Mouse (Mus musculus): ENCODE results near the gene A730071L15Rik. TPM values are rescaled to one million over a fixed set of nuclear protein-coding genes. Genes with fewer than 3 reads are reported as not detected.

Gene A730071L15Rik
- polyA plus RNA-seq, 1 experiment from 2014 or later: 0.14 TPM

GRCm38 (mm10) chr11:6244707-6245106 is 44.9 kb downstream of the A730071L15Rik start:
- DNase-seq (ENCODE audit: low spot score): no peak
- Histone ChIP-seq H3K27ac (no peak overlapping the region), H3K36me3 (no peaks in the 10 kb centered on the region), H3K4me1 (no peaks in the 10 kb centered on the region), H3K27me3 (ENCODE audit: insufficient read depth, poor library complexity, severe bottlenecking) (no peaks in the 10 kb centered on the region), H3K4me3 (no peak overlapping the region), H3K9me3 (no peaks in the 10 kb centered on the region)
- 44% methylated on average over 19 of the region's 19 CpGs for WGBS

Other genes with a start within 250 kb of the A730071L15Rik start
- gene Gck, start 249.9 kb upstream of the A730071L15Rik start, polyA plus RNA-seq (2016; fragmentation: Nextera tagmentation; extraction: Ambion mirVana): 2.1 and 2.6 TPM in 2 replicates
- gene Ykt6, start 244.3 kb upstream of the A730071L15Rik start, polyA plus RNA-seq (2016; fragmentation: Nextera tagmentation; extraction: Ambion mirVana): 48.1 and 56.7 TPM in 2 replicates
- gene Camk2b, start 133.7 kb upstream of the A730071L15Rik start, polyA plus RNA-seq (2016; fragmentation: Nextera tagmentation; extraction: Ambion mirVana): 1.8 and 2.3 TPM in 2 replicates
- gene Nudcd3, start 386 bp downstream of the A730071L15Rik start, polyA plus RNA-seq (2016; fragmentation: Nextera tagmentation; extraction: Ambion mirVana): 37.1 and 37.4 TPM in 2 replicates
- gene Npc1l1, start 30.1 kb downstream of the A730071L15Rik start, polyA plus RNA-seq (2016; fragmentation: Nextera tagmentation; extraction: Ambion mirVana): 0.06 TPM in 1 of 2 replicates, not detected in the other
- 93.7 and 111 TPM in 2 replicates for gene Ddx56, start 67.7 kb downstream of the A730071L15Rik start, polyA plus RNA-seq (2016; fragmentation: Nextera tagmentation; extraction: Ambion mirVana)
- gene Tmed4, start 74.8 kb downstream of the A730071L15Rik start, polyA plus RNA-seq (2016; fragmentation: Nextera tagmentation; extraction: Ambion mirVana): 85.6 and 101 TPM in 2 replicates
- 187 and 299 TPM in 2 replicates for gene Ogdh, start 91.6 kb downstream of the A730071L15Rik start, polyA plus RNA-seq (2016; fragmentation: Nextera tagmentation; extraction: Ambion mirVana)
- gene Zmiz2, start 189.0 kb downstream of the A730071L15Rik start, polyA plus RNA-seq (2016; fragmentation: Nextera tagmentation; extraction: Ambion mirVana): 8.1 and 10.2 TPM in 2 replicates
- 4,882 and 5,148 TPM in 2 replicates for gene Ppia, start 215.4 kb downstream of the A730071L15Rik start, polyA plus RNA-seq (2016; fragmentation: Nextera tagmentation; extraction: Ambion mirVana)
- gene H2afv, start 244.4 kb downstream of the A730071L15Rik start, polyA plus RNA-seq (2016; fragmentation: Nextera tagmentation; extraction: Ambion mirVana): 303 and 415 TPM in 2 replicates

Measured in heart, embryonic 10.5 days (tissue).